In genomic region chr1:130894468-130894867, GRCm38 (mm10) we compare ENCODE assay signal across 33 mouse cellular contexts. TPM values are rescaled to one million over a fixed set of nuclear protein-coding genes. Genes with fewer than 3 reads are reported as not detected.
"Had no signal": no experiment of that assay in that cellular context is flagged by ENCODE, and none has a peak within 500 bp of the region (broad histone marks: within the 10 kb centered on the region; RNA-seq: fewer than 3 reads in every experiment).

No protein-coding gene starts in this region.

- H3K9me3 ChIP-seq: heart, embryonic 13.5 days; heart, embryonic 15.5 days; hindbrain, embryonic 13.5 days; hindbrain, embryonic 15.5 days; kidney, embryonic 15.5 days; limb, embryonic 13.5 days; limb, embryonic 15.5 days; liver, embryonic 12.5 days had no signal

- DNase-seq: gastrocnemius, postnatal 14 days; gastrocnemius, postnatal 36 days; heart, adult 18-20 months; heart, postnatal 14 days; heart, postnatal 36 days; kidney, adult 11 months; kidney, adult 2 months; kidney, adult 9 months; kidney, postnatal 14 days; kidney, postnatal 36 days; layer of hippocampus, adult 9-11 months; layer of hippocampus, postnatal 36 days; left cerebral cortex, postnatal 4 days had no signal

- H3K4me2 ChIP-seq: heart, embryonic 11.5 days; heart, embryonic 13.5 days; heart, embryonic 15.5 days; hindbrain, embryonic 13.5 days; hindbrain, embryonic 15.5 days; kidney, embryonic 15.5 days; limb, embryonic 13.5 days; limb, embryonic 15.5 days; liver, embryonic 12.5 days had no signal

- H3K9ac ChIP-seq: heart, embryonic 13.5 days; heart, embryonic 15.5 days; hindbrain, embryonic 13.5 days; hindbrain, embryonic 15.5 days; kidney, embryonic 15.5 days; limb, embryonic 13.5 days; limb, embryonic 15.5 days; liver, embryonic 12.5 days had no signal

- ATAC-seq: hindbrain, postnatal 0 days; intestine, embryonic 16.5 days; liver, embryonic 12.5 days had no signal

- H3K27ac ChIP-seq: heart, embryonic 13.5 days; heart, embryonic 15.5 days; hindbrain, embryonic 13.5 days; hindbrain, embryonic 15.5 days; hindbrain, postnatal 0 days; kidney, embryonic 15.5 days; kidney, postnatal 0 days; limb, embryonic 13.5 days; limb, embryonic 15.5 days; liver, embryonic 12.5 days had no signal

- H3K4me1 ChIP-seq: heart, embryonic 13.5 days; heart, embryonic 15.5 days; hindbrain, embryonic 15.5 days; limb, embryonic 15.5 days; liver, embryonic 12.5 days had no signal

- H3K27me3 ChIP-seq: heart, embryonic 13.5 days; heart, embryonic 15.5 days; hindbrain, embryonic 13.5 days; hindbrain, embryonic 15.5 days; kidney, embryonic 15.5 days; limb, embryonic 13.5 days; limb, embryonic 15.5 days; liver, embryonic 12.5 days had no signal

- H3K36me3 ChIP-seq: heart, embryonic 13.5 days; heart, embryonic 15.5 days; hindbrain, embryonic 13.5 days; hindbrain, embryonic 15.5 days; kidney, embryonic 15.5 days; limb, embryonic 13.5 days; limb, embryonic 15.5 days; liver, embryonic 12.5 days had no signal

- H3K4me3 ChIP-seq: heart, embryonic 13.5 days; heart, embryonic 15.5 days; hindbrain, embryonic 13.5 days; hindbrain, embryonic 15.5 days; kidney, embryonic 15.5 days; limb, embryonic 13.5 days; limb, embryonic 15.5 days; liver, embryonic 12.5 days had no signal

RNA-seq across cellular contexts. Expression of gene Il24, which starts 7.2 kb away (rescaled TPM):
- polyA plus RNA-seq: frontal cortex, adult 2 months; heart, embryonic 11.5 days; heart, embryonic 13.5 days; heart, embryonic 15.5 days; heart, postnatal 0 days; hindbrain, embryonic 11.5 days; hindbrain, embryonic 13.5 days; hindbrain, embryonic 15.5 days; hindbrain, postnatal 0 days; intestine, embryonic 14.5 days; intestine, embryonic 16.5 days; kidney, postnatal 0 days; large intestine, adult 2 months; limb, embryonic 11.5 days; limb, embryonic 13.5 days; limb, embryonic 15.5 days; liver, adult 2 months; liver, embryonic 12.5 days had no signal

RNA-seq across cellular contexts. Expression of gene Il20, which starts 16.8 kb away (rescaled TPM):
- polyA plus RNA-seq: frontal cortex, adult 2 months; gonadal fat pad, adult 2 months; heart, embryonic 11.5 days; heart, embryonic 13.5 days; heart, embryonic 15.5 days; heart, postnatal 0 days; hindbrain, embryonic 11.5 days; hindbrain, embryonic 13.5 days; hindbrain, embryonic 15.5 days; hindbrain, postnatal 0 days; intestine, embryonic 14.5 days; intestine, embryonic 16.5 days; kidney, adult 2 months; kidney, embryonic 15.5 days; kidney, postnatal 0 days; large intestine, adult 2 months; limb, embryonic 11.5 days; limb, embryonic 13.5 days; limb, embryonic 15.5 days; liver, adult 2 months; liver, embryonic 12.5 days had no signal

RNA-seq across cellular contexts. Expression of gene Fcmr, which starts 29.0 kb away (rescaled TPM):
- polyA plus RNA-seq: hindbrain, embryonic 11.5 days; limb, embryonic 13.5 days; liver, embryonic 12.5 days had no signal

RNA-seq across cellular contexts. Expression of gene Il19, which starts 45.4 kb away (rescaled TPM):
- polyA plus RNA-seq: frontal cortex, adult 2 months; gonadal fat pad, adult 2 months; heart, embryonic 11.5 days; heart, embryonic 13.5 days; heart, embryonic 15.5 days; heart, postnatal 0 days; hindbrain, embryonic 11.5 days; hindbrain, embryonic 13.5 days; hindbrain, embryonic 15.5 days; intestine, embryonic 14.5 days; intestine, embryonic 16.5 days; kidney, adult 2 months; kidney, postnatal 0 days; large intestine, adult 2 months; limb, embryonic 11.5 days; limb, embryonic 13.5 days; limb, embryonic 15.5 days; liver, adult 2 months; liver, embryonic 12.5 days had no signal
